ENCODE assay signal across 23 mouse cellular contexts in the genomic region with DNA sequence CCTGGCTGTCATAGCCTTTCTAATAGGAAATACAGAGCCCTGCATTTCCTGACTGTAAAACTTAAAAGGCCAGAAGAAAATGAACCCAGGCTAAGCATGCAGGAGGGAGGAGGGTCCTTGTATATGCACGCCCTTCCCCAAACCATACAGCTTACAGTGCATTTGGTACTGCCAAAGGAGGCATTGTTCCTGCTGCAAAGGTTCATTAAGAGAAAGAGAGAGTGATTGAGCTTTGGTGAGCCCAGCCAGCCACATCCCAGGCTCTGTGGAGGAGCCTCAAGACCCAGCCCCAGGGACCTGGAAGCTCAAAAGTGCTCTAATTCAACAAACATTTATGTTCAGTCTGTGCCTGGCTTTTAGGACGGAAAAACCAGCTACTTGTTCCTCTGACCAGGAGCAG. TPM values are rescaled to one million over a fixed set of nuclear protein-coding genes. Genes with fewer than 3 reads are reported as not detected.
DNase-seq lines count a peak whose midpoint lies in the region; ATAC-seq lines count a peak whose summit lies in the region.
"Had no signal": no experiment of that assay in that cellular context is flagged by ENCODE, and none has a peak within 500 bp of the region (broad histone marks: within the 10 kb centered on the region; RNA-seq: fewer than 3 reads in every experiment).

No protein-coding gene starts in this region.

- no peaks in the 10 kb centered on the region for H3K9me3 ChIP-seq in forebrain, embryonic 10.5 days
- H3K9me3 ChIP-seq in forebrain, embryonic 11.5 days (ENCODE audit: control insufficient read depth, low read length) = no peaks in the 10 kb centered on the region
- no peaks in the 10 kb centered on the region for H3K9me3 ChIP-seq in forebrain, embryonic 16.5 days (ENCODE audit: control insufficient read depth, low read length)

- no peak overlapping the region for H3K9ac ChIP-seq in forebrain, embryonic 11.5 days (ENCODE audit: low read length)
- no peak overlapping the region for H3K9ac ChIP-seq in forebrain, embryonic 16.5 days (replicated peaks; ENCODE audit: low read depth, low read length)

- H3K4me1 ChIP-seq in forebrain, embryonic 10.5 days = peaks cover 41% of the 10 kb centered on the region
- no peaks in the 10 kb centered on the region; the same call in 1 of the 2 replicates for H3K4me1 ChIP-seq in forebrain, embryonic 11.5 days (replicated peaks; ENCODE audit: control insufficient read depth, insufficient read depth, low read length)
- peaks cover 13% of the 10 kb centered on the region for H3K4me1 ChIP-seq in forebrain, embryonic 16.5 days (replicated peaks; ENCODE audit: control insufficient read depth, insufficient read depth, low read length)

- H3K36me3 ChIP-seq in forebrain, embryonic 10.5 days (replicated peaks) = no peaks in the 10 kb centered on the region
- no peaks in the 10 kb centered on the region for H3K36me3 ChIP-seq in forebrain, embryonic 11.5 days (ENCODE audit: control insufficient read depth, insufficient read depth, low read length)
- H3K36me3 ChIP-seq in forebrain, embryonic 16.5 days (ENCODE audit: control insufficient read depth, insufficient read depth) = no peaks in the 10 kb centered on the region

- WGBS in forebrain, embryonic 10.5 days = 45% methylated on average over 2 of the region's 2 CpGs
- 29% methylated on average over 2 of the region's 2 CpGs for WGBS in forebrain, embryonic 11.5 days
- 14% methylated on average over 2 of the region's 2 CpGs for WGBS in forebrain, embryonic 16.5 days

- intact Hi-C loops in left cerebral cortex, postnatal 14 days (cut with DNase I) = no loop called here

- ATAC-seq in forebrain, embryonic 11.5 days (replicated peaks; ENCODE audit: low FRiP score) = no peak
- peak; percentile 14; the same call in 1 of the 2 replicates for ATAC-seq in forebrain, embryonic 16.5 days
- ATAC-seq: midbrain, embryonic 16.5 days had no signal

- H3K4me3 ChIP-seq in forebrain, embryonic 10.5 days = no peak overlapping the region
- H3K4me3 ChIP-seq in forebrain, embryonic 11.5 days (ENCODE audit: low read depth, low read length) = no peak overlapping the region
- no peak overlapping the region for H3K4me3 ChIP-seq in forebrain, embryonic 16.5 days (replicated peaks; ENCODE audit: low read length)
- H3K4me3 ChIP-seq: erythroblast, embryonic 14.5 days had no signal

- no peak overlapping the region for H3K4me2 ChIP-seq in forebrain, embryonic 11.5 days (ENCODE audit: low read depth, low read length, severe bottlenecking)
- H3K4me2 ChIP-seq in forebrain, embryonic 16.5 days (ENCODE audit: low read length) = no peak overlapping the region
- H3K4me2 ChIP-seq: liver, embryonic 11.5 days had no signal

- DNase-seq in forebrain, embryonic 10.5 days (ENCODE audit: extremely low spot score, low spot score) = no peak
- DNase-seq in forebrain, embryonic 11.5 days (ENCODE audit: low spot score) = no peak
- DNase-seq in MN1 (ENCODE audit: low spot score) = peak; percentile 23
- peak; percentile 53 for DNase-seq in cerebellum, adult 9-10 months
- DNase-seq in ovary, postnatal 10 days (ENCODE audit: low spot score) = no peak
- no peak for DNase-seq in kidney, adult 18-20 months
- no peak for DNase-seq in left cerebral cortex, postnatal 14 days (ENCODE audit: low spot score in 2 of 2)
- DNase-seq: adrenal gland, postnatal 36 days; gastrocnemius, postnatal 25 days; kidney, adult 2 months; kidney, postnatal 36 days; lung, adult 18-20 months; lung, postnatal 14 days; retina, postnatal 1 day; thymus, adult 2 months had no signal

- 0 out of 2 replicates have a peak overlapping the region, but pooled peaks have one; percentile 25 for H3K27ac ChIP-seq in forebrain, embryonic 10.5 days
- H3K27ac ChIP-seq in forebrain, embryonic 11.5 days (ENCODE audit: low read depth, low read length) = no peak overlapping the region
- no peak overlapping the region; the same call in 1 of the 2 replicates for H3K27ac ChIP-seq in forebrain, embryonic 16.5 days (ENCODE audit: low read length)

- peaks cover 58% of the 10 kb centered on the region for H3K27me3 ChIP-seq in forebrain, embryonic 10.5 days (ENCODE audit: poor library complexity, severe bottlenecking)
- no peaks in the 10 kb centered on the region; the same call in 1 of the 2 replicates for H3K27me3 ChIP-seq in forebrain, embryonic 11.5 days (ENCODE audit: control insufficient read depth, insufficient read depth, low read length)
- no peaks in the 10 kb centered on the region for H3K27me3 ChIP-seq in forebrain, embryonic 16.5 days (replicated peaks; ENCODE audit: control insufficient read depth, insufficient read depth, low read length)

RNA-seq across cellular contexts. Expression of a gene that starts 53.7 kb away (rescaled TPM):
- polyA plus RNA-seq in forebrain, embryonic 10.5 days (2016; fragmentation: Nextera tagmentation; extraction: Ambion mirVana) = 0.75 and 0.95 TPM in 2 replicates
- 0.84 and 0.95 TPM in 2 replicates for polyA plus RNA-seq in forebrain, embryonic 11.5 days (2014; fragmentation: Nextera tagmentation; extraction: Ambion mirVana)
- 1.1 and 2.2 TPM in 2 replicates for polyA plus RNA-seq in forebrain, embryonic 16.5 days (2015; fragmentation: Nextera tagmentation; extraction: Ambion mirVana)
- 10 to 100 TPM; 35.2 to 36.0 TPM for total RNA-seq in left cerebral cortex, postnatal 14 days (2021)
- total RNA-seq: CH12.LX; hematopoietic stem cell, adult 5-6 weeks; megakaryocyte, adult 5-6 weeks; MEL had no signal

Comparison
In these comparisons a context has a peak if more than half of its experiments do, and no peak if none do; other contexts are left out.
1. DNase-seq: peak in MN1 (single experiment) and cerebellum, adult 9-10 months (single experiment); none in forebrain, embryonic 10.5 days (single experiment), forebrain, embryonic 11.5 days (single experiment), ovary, postnatal 10 days (single experiment), kidney, adult 18-20 months (single experiment) and left cerebral cortex, postnatal 14 days (0 of 2).